Mouse (Mus musculus): ENCODE data around the gene Daam2.

GRCm38 (mm10) chr17:49435081-49435480 lies 129.1 kb downstream of the Daam2 start:
- TF ChIP-seq POLR2A (IDR thresholded peaks at IDR 0.05; ENCODE audit: low read depth, low read length) (no peak), ZC3H11A (IDR thresholded peaks at IDR 0.05; ENCODE audit: low read depth, low read length) (no peak), CTCF (conservative IDR thresholded peaks at IDR 0.05 in 1 of 2, IDR thresholded peaks at IDR 0.05 in 1 of 2; ENCODE audit: low read depth in 2 of 2, low read length in 2 of 2) (no peak), EP300 (IDR thresholded peaks at IDR 0.05; ENCODE audit: low read length) (no peak), USF1 (IDR thresholded peaks at IDR 0.05; ENCODE audit: low read depth, low read length) (no peak), MXI1 (IDR thresholded peaks at IDR 0.05; ENCODE audit: low read depth, low read length) (no peak)
